Mouse (Mus musculus) midbrain, embryonic 13.5 days (tissue): ENCODE data around the gene Ttll12. TPM values are rescaled to one million over a fixed set of nuclear protein-coding genes. Genes with fewer than 3 reads are reported as not detected.

Experiments used
- ATAC-seq: fragments of 200-750 bp; cut with Nextera tagmentation; 2 replicates; pipeline ENCODE4 v1.8.0; 2017; ENCODE audit warnings: mild to moderate bottlenecking, moderate TSS enrichment, moderate library complexity
- H3K27ac ChIP-seq: fragments of 300-500 bp; sonication (generic); 2 replicates; pipeline ENCODE4 v1.5.1; 2015; ENCODE audit warnings: inconsistent platforms, mild to moderate bottlenecking, moderate library complexity
- H3K27me3 ChIP-seq: fragments of 300-500 bp; sonication (generic); 2 replicates; pipeline ENCODE4 v1.6.1; 2015; ENCODE audit warnings: mild to moderate bottlenecking, inconsistent platforms
- H3K36me3 ChIP-seq: fragments of 300-500 bp; sonication (generic); 2 replicates; pipeline ENCODE4 v1.6.1; 2015; ENCODE audit warnings: mild to moderate bottlenecking, inconsistent platforms
- H3K4me1 ChIP-seq: fragments of 300-500 bp; sonication (generic); replicated peaks from 2 replicates; pipeline ENCODE4 v1.6.1; 2015; ENCODE audit warnings: inconsistent platforms
- H3K4me2 ChIP-seq: fragments of 300-500 bp; sonication (generic); replicated peaks from 2 replicates; pipeline ENCODE4 v1.6.1; 2015; ENCODE audit warnings: moderate library complexity, mild to moderate bottlenecking, inconsistent platforms
- H3K4me3 ChIP-seq: fragments of 300-500 bp; sonication (generic); replicated peaks from 2 replicates; pipeline ENCODE4 v1.5.1; 2015; ENCODE audit warnings: mild to moderate bottlenecking, inconsistent platforms
- H3K9ac ChIP-seq: fragments of 300-500 bp; sonication (generic); replicated peaks from 2 replicates; pipeline ENCODE4 v1.6.1; 2015; ENCODE audit warnings: mild to moderate bottlenecking, inconsistent platforms
- H3K9me3 ChIP-seq: fragments of 300-500 bp; sonication (generic); 2 replicates; pipeline ENCODE4 v1.6.1; 2016; ENCODE audit warnings: mild to moderate bottlenecking, inconsistent platforms
- WGBS: fragments of 180-500 bp; shearing (Covaris S2); methylation state at CpG from one replicate; pipeline ENCODE4 v1.1.7; 2015; 5-methylcytosine and 5-hydroxymethylcytosine counted together
- polyA plus RNA-seq: library from polyadenylated mRNA; unstranded; fragments of >200 nt; fragmentation: Nextera tagmentation; extraction: Ambion mirVana; gene quantifications from 2 replicates; pipeline ENCODE4 v1.2.1, GENCODE M21; 2015

Ttll12 gene
- polyA plus RNA-seq, result 47.7 and 48.0 TPM in 2 replicates

GRCm38 (mm10) chr15:83594513-83595363, at the start of gene Ttll12:
Ttll12 (minus strand) TSS chr15:83595157.
- Histone ChIP-seq H3K9me3 (no peaks in the 10 kb centered on the region), H3K9ac (peak within 1 kb of the TSS; percentile 83), H3K27ac (peak within 1 kb of the TSS; percentile 66), H3K4me1 (peaks cover 34% of the 10 kb centered on the region), H3K36me3 (peaks cover 16% of the 10 kb centered on the region), H3K4me3 (peak within 1 kb of the TSS; percentile 82), H3K4me2 (peak within 1 kb of the TSS; percentile 81), H3K27me3 (no peaks in the 10 kb centered on the region)
- WGBS, result under 1% methylated on average over 68 of the region's 68 CpGs
- peak; percentile 95 for ATAC-seq

GRCm38 (mm10) chr15:83642518-83642917, 47.6 kb upstream of the Ttll12 start:
- no peak overlapping the region for H3K4me2 ChIP-seq
- no peak overlapping the region for H3K9ac ChIP-seq
- WGBS, result 97% methylated on average over 6 of the region's 6 CpGs
- no peak overlapping the region for H3K4me3 ChIP-seq
- no peaks in the 10 kb centered on the region for H3K9me3 ChIP-seq
- H3K27ac ChIP-seq, result no peak overlapping the region
- H3K27me3 ChIP-seq, result no peaks in the 10 kb centered on the region
- ATAC-seq, result no peak
- H3K36me3 ChIP-seq, result peaks cover 8% of the 10 kb centered on the region
- H3K4me1 ChIP-seq, result 0 out of 2 replicates have a peak, but pooled peaks cover 2% of the 10 kb centered on the region

- Histone ChIP-seq H3K4me3 (no peak overlapping the region), H3K9me3 (no peaks in the 10 kb centered on the region), H3K4me2 (no peak overlapping the region), H3K27me3 (no peaks in the 10 kb centered on the region), H3K36me3 (peaks cover 8% of the 10 kb centered on the region), H3K9ac (no peak overlapping the region), H3K4me1 (no peaks in the 10 kb centered on the region), H3K27ac (no peak overlapping the region)
- 73% methylated on average over 4 of the region's 4 CpGs for WGBS
- no peak for ATAC-seq
These were observed 45.3 kb upstream of the Ttll12 start for GRCm38 (mm10) chr15:83640208-83640607.

DNA sequence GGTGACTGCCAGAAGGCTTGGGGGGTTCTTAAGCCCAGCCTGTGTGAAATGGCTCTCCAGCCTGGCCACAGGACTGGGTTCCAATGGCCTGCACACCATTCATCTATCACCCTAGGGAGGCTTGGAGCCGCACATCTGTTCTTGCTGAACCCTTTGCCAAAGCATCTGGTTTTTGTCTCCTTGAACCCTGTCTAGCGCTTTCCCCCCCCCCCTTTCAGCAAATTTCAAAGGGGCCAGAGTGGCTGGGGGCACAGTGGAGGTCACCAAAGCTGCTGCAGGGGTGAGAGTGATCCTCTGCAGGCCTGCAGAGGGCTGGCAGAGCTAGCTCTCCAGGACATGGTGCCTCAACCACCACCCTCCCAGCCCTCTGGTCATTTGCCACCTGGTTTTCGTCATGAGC, 44.2 kb upstream of the Ttll12 start:
- no peak for ATAC-seq
- WGBS, result 53% methylated on average over 3 of the region's 3 CpGs
- H3K9me3 ChIP-seq, result no peaks in the 10 kb centered on the region

DNA sequence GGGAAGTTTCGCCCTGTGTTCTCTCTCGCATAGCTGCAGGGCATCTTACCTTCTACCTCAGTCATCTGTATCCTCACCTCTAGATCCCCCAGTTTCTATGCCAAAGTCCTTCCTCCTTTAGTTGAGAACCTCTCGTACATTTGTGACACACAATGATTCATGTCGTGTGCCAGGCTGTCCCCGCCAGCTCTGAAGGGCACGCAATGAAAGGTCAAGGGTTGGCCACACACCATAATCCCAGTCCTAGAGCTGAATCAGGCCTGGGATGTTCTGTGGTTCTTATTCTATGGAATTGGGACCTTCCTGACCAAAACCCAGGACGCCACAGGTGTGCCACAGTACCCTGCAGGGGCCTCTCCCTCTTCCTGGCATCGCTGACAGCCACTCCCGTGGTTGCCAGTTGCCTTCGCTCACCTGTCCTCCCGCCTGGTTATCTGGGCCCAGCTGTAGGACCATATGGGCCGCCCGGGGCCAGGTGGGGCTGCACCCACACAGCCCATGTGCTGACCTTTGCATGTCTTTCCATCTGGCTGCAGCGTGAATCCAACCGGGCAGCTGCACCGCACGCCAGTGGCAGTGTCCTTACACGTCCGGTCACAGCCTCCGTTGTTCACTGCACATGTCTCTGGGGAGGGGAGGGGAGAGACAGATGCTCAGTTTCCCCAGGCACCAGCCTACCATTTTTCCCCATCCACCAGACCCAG, 43.4 kb upstream of the Ttll12 start:
- no peaks in the 10 kb centered on the region for H3K27me3 ChIP-seq
- WGBS, result 88% methylated on average over 20 of the region's 20 CpGs

More for the DNA sequence above, 44.2 kb upstream of the Ttll12 start:
- Histone ChIP-seq H3K36me3 (peaks cover 5% of the 10 kb centered on the region; the same call in 1 of the 2 replicates), H3K9ac (no peak overlapping the region), H3K4me1 (no peaks in the 10 kb centered on the region), H3K4me2 (no peak overlapping the region), H3K27me3 (no peaks in the 10 kb centered on the region), H3K4me3 (no peak overlapping the region), H3K27ac (no peak overlapping the region)

DNA sequence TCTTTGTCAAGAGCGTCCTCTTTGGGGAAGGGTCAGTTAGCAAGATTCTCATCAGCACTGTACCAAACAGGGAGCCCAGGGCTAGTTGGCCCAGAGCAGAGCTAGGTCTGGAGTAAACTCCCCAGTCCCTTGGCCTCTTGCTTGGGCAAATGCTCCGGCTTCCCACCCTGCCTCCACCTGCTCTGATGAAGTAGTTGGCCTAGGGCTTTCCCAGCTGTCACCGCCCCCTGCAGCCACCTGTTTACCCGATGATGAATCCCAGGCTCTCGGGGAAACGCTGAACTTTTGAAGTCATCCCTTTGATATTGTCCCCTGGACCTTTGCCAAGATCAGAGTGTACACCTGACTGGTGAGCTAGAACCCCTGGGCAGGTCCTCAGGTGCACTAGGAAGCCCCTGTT, 41.8 kb upstream of the Ttll12 start:
- Histone ChIP-seq H3K36me3 (peaks cover 5% of the 10 kb centered on the region; the same call in 1 of the 2 replicates), H3K4me1 (no peaks in the 10 kb centered on the region), H3K4me3 (no peak overlapping the region), H3K9ac (no peak overlapping the region), H3K9me3 (no peaks in the 10 kb centered on the region), H3K27ac (no peak overlapping the region), H3K27me3 (no peaks in the 10 kb centered on the region), H3K4me2 (no peak overlapping the region)
- no peak for ATAC-seq
- WGBS, result 78% methylated on average over 6 of the region's 6 CpGs

More for the DNA sequence above, 43.4 kb upstream of the Ttll12 start:
- no peak for ATAC-seq
- no peak overlapping the region for H3K4me3 ChIP-seq
- no peaks in the 10 kb centered on the region for H3K4me1 ChIP-seq
- peaks cover 5% of the 10 kb centered on the region; the same call in 1 of the 2 replicates for H3K36me3 ChIP-seq
- no peak overlapping the region for H3K27ac ChIP-seq
- H3K4me2 ChIP-seq, result no peak overlapping the region
- no peaks in the 10 kb centered on the region for H3K9me3 ChIP-seq
- H3K9ac ChIP-seq, result no peak overlapping the region

DNA sequence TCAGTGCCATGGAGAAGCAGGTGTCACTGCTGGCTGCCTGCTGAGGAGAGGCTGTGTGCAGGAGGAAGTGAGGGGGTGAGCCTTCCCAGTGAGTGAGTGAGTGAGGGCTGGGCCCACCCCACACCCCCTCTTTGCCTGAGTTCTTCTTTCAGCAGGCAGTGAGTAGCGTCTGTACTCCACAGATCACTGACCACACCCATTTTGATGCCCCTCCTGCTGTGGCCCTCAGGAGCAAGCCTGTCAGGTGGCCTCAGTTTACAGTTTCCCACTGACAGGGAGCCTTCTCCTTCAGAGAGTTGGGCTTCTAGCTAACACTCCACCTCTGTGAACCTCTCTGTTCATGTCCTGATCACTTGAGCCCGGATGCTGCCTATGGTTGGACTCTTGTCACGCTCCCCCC, 40.3 kb upstream of the Ttll12 start:
- no peak overlapping the region for H3K4me2 ChIP-seq
- H3K9me3 ChIP-seq, result no peaks in the 10 kb centered on the region
- no peaks in the 10 kb centered on the region for H3K27me3 ChIP-seq
- no peak overlapping the region for H3K27ac ChIP-seq
- peaks cover 17% of the 10 kb centered on the region for H3K36me3 ChIP-seq
- ATAC-seq, result no peak
- 62% methylated on average over 3 of the region's 3 CpGs for WGBS
- no peak overlapping the region for H3K9ac ChIP-seq
- H3K4me1 ChIP-seq, result no peaks in the 10 kb centered on the region
- no peak overlapping the region for H3K4me3 ChIP-seq

- Histone ChIP-seq H3K4me3 (no peak overlapping the region), H3K9ac (no peak overlapping the region), H3K4me2 (no peak overlapping the region), H3K27me3 (no peaks in the 10 kb centered on the region), H3K36me3 (peaks cover 26% of the 10 kb centered on the region), H3K9me3 (peaks cover 5% of the 10 kb centered on the region; the same call in 1 of the 2 replicates), H3K27ac (no peak overlapping the region), H3K4me1 (no peaks in the 10 kb centered on the region)
- no peak for ATAC-seq
- 14% methylated on average over 1 of the region's 1 CpGs for WGBS
These were observed 39.1 kb upstream of the Ttll12 start for GRCm38 (mm10) chr15:83634076-83634475.

DNA sequence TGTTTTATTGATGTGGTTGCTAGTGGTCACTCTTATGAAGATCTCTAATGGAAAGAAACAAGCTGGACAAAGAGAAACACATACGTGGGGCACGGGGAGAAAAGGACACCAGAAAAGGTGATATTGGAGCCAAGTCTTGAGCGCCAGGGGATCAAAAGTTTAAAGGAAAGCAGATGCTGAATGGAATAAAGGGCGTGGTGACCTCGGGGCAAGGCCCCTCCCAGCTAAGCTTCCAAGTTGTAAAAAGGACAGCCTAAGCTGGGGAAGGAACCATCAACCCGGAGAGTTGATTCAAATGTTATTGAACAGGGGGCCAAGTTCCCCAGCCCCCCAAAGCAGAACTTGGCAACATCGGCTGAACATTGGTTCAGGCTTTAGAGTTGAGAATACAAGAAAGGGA, 36.1 kb upstream of the Ttll12 start:
- no peak overlapping the region for H3K4me2 ChIP-seq
- peaks cover 5% of the 10 kb centered on the region; the same call in 1 of the 2 replicates for H3K9me3 ChIP-seq
- H3K27ac ChIP-seq, result no peak overlapping the region
- peaks cover 36% of the 10 kb centered on the region for H3K36me3 ChIP-seq
- no peak overlapping the region for H3K9ac ChIP-seq
- H3K4me3 ChIP-seq, result no peak overlapping the region
- H3K4me1 ChIP-seq, result no peaks in the 10 kb centered on the region
- ATAC-seq, result no peak
- WGBS, result 85% methylated on average over 7 of the region's 7 CpGs
- H3K27me3 ChIP-seq, result no peaks in the 10 kb centered on the region

GRCm38 (mm10) chr15:83629716-83630115, 34.8 kb upstream of the Ttll12 start:
- peaks cover 5% of the 10 kb centered on the region; the same call in 1 of the 2 replicates for H3K9me3 ChIP-seq
- no peak overlapping the region for H3K4me3 ChIP-seq
- no peak for ATAC-seq
- no peak overlapping the region for H3K27ac ChIP-seq
- H3K4me2 ChIP-seq, result no peak overlapping the region
- H3K9ac ChIP-seq, result no peak overlapping the region
- peaks cover 38% of the 10 kb centered on the region for H3K36me3 ChIP-seq
- H3K27me3 ChIP-seq, result no peaks in the 10 kb centered on the region
- WGBS, result 80% methylated on average over 3 of the region's 3 CpGs
- H3K4me1 ChIP-seq, result no peaks in the 10 kb centered on the region

DNA sequence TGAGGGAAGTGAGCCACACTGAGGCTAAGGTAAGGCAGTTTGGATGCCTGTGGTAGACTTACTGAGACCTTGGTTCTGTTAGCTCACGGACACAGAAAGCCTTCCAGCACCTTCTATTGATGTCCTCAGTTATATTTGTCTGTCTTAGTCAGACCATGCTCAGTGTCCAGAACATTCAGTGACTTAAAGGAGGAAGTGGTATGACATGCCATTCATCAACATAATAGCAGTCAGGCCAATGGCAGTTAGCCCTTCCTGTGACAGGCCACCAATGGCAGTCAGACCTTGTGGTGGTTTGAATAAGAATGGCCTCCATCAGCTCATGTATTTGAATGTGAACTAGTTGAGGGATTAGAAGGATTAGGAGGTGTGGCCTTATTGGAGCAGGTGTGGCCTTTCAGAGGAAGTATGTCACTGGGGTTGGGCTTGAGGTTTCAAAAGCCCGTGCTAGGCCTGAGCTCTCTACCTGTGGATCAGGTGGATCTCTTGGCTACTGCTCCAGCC, 31.2 kb upstream of the Ttll12 start:
- Histone ChIP-seq H3K27me3 (no peaks in the 10 kb centered on the region), H3K4me3 (no peak overlapping the region), H3K36me3 (peaks cover 38% of the 10 kb centered on the region), H3K9ac (no peak overlapping the region), H3K9me3 (peaks cover 5% of the 10 kb centered on the region; the same call in 1 of the 2 replicates), H3K4me2 (no peak overlapping the region), H3K27ac (no peak overlapping the region), H3K4me1 (no peaks in the 10 kb centered on the region)
- WGBS, result 86% methylated on average over 2 of the region's 2 CpGs
- ATAC-seq, result no peak

- no peak overlapping the region for H3K4me3 ChIP-seq
- 86% methylated on average over 3 of the region's 3 CpGs for WGBS
- H3K4me2 ChIP-seq, result no peak overlapping the region
- H3K27ac ChIP-seq, result no peak overlapping the region
- no peaks in the 10 kb centered on the region for H3K9me3 ChIP-seq
- H3K36me3 ChIP-seq, result peaks cover 61% of the 10 kb centered on the region
- H3K9ac ChIP-seq, result no peak overlapping the region
- H3K27me3 ChIP-seq, result no peaks in the 10 kb centered on the region
- ATAC-seq, result no peak
- H3K4me1 ChIP-seq, result no peaks in the 10 kb centered on the region
These were observed 20.3 kb upstream of the Ttll12 start for GRCm38 (mm10) chr15:83615245-83615644.
